Mouse (Mus musculus) E14TG2a.4 (cell line): ENCODE results near the gene Zmym5.
"Not testable (repeated sequence)": the region's sequence is repeated elsewhere in the genome, so short reads cannot be mapped to it uniquely, and the experiment has no call there.

Experiments
- H3K27me3 ChIP-seq: 2 replicates; pipeline ENCODE4 v1.6.1; 2014; ENCODE audit warnings: low read length, control low read depth; ENCODE audit not compliant: insufficient read depth
- H3K36me3 ChIP-seq: 2 replicates; pipeline ENCODE4 v1.6.1; 2014; ENCODE audit warnings: low read length, control low read depth; ENCODE audit not compliant: insufficient read depth
- H3K4me1 ChIP-seq: replicated peaks from 2 replicates; pipeline ENCODE4 v1.6.1; 2014; ENCODE audit warnings: low read depth, low read length, control low read depth
- H3K4me3 ChIP-seq: replicated peaks from 2 replicates; pipeline ENCODE4 v1.5.1; 2014; ENCODE audit warnings: mild to moderate bottlenecking, low read length
- H3K9me3 ChIP-seq: 2 replicates; pipeline ENCODE4 v1.6.1; 2014; ENCODE audit warnings: low read length, control low read depth
- CTCF ChIP-seq: conservative IDR thresholded peaks from 2 replicates; pipeline ENCODE4 v1.5.1; 2014; ENCODE audit warnings: low read length
- NANOG ChIP-seq: IDR thresholded peaks from 2 replicates; pipeline ENCODE4 v1.6.1; 2014; ENCODE audit warnings: borderline replicate concordance, low read length, mixed read lengths
- POU5F1 ChIP-seq: IDR thresholded peaks from 2 replicates; pipeline ENCODE4 v1.6.1; 2014; ENCODE audit warnings: low read length, borderline replicate concordance

The Zmym5 gene

GRCm38 (mm10) chr14:56811701-56812339, at the start of gene Zmym5:
Gene Zmym5 (minus strand): TSS chr14:56811716.
- peak within 1 kb of the TSS; percentile 85 for H3K4me3 ChIP-seq
- H3K36me3 ChIP-seq = peaks cover 13% of the 10 kb centered on the region
- H3K4me1 ChIP-seq = peaks cover 16% of the 10 kb centered on the region
- not testable (repeated sequence) for H3K27me3 ChIP-seq, H3K9me3 ChIP-seq

- H3K4me1 ChIP-seq = peaks cover 15% of the 10 kb centered on the region
- H3K36me3 ChIP-seq = no peaks in the 10 kb centered on the region
- no peak overlapping the region for H3K4me3 ChIP-seq
- H3K27me3 ChIP-seq = no peaks in the 10 kb centered on the region
- H3K9me3 ChIP-seq = peaks cover 21% of the 10 kb centered on the region
- TF ChIP-seq NANOG (no peak), CTCF (no peak), POU5F1 (no peak)
These were observed 38.2 kb upstream of the Zmym5 start for GRCm38 (mm10) chr14:56849681-56850080.

GRCm38 (mm10) chr14:56848322-56848721, 36.8 kb upstream of the Zmym5 start:
- no peaks in the 10 kb centered on the region for H3K36me3 ChIP-seq
- H3K27me3 ChIP-seq = no peaks in the 10 kb centered on the region
- H3K9me3 ChIP-seq = peaks cover 8% of the 10 kb centered on the region
- TF ChIP-seq POU5F1 = no peak
- peak; percentile 76; the same call in 1 of the 2 replicates for TF ChIP-seq NANOG
- no peak overlapping the region for H3K4me3 ChIP-seq
- peaks cover 15% of the 10 kb centered on the region for H3K4me1 ChIP-seq

- peaks cover 15% of the 10 kb centered on the region for H3K4me1 ChIP-seq
- no peak overlapping the region for H3K4me3 ChIP-seq
- TF ChIP-seq NANOG (no peak), POU5F1 (no peak), CTCF (no peak)
- H3K36me3 ChIP-seq = no peaks in the 10 kb centered on the region
- no peaks in the 10 kb centered on the region for H3K9me3 ChIP-seq
- no peaks in the 10 kb centered on the region for H3K27me3 ChIP-seq
These were observed 33.0 kb upstream of the Zmym5 start for GRCm38 (mm10) chr14:56844507-56844906.

- H3K36me3 ChIP-seq = no peaks in the 10 kb centered on the region
- TF ChIP-seq POU5F1 (no peak), CTCF (no peak), NANOG (no peak)
These were observed 32.5 kb upstream of the Zmym5 start for GRCm38 (mm10) chr14:56844033-56844432.

GRCm38 (mm10) chr14:56834576-56834975, 23.1 kb upstream of the Zmym5 start:
- not testable (repeated sequence) for H3K36me3 ChIP-seq, H3K4me3 ChIP-seq, H3K27me3 ChIP-seq
- peaks cover 46% of the 10 kb centered on the region for H3K9me3 ChIP-seq
- H3K4me1 ChIP-seq = peaks cover 21% of the 10 kb centered on the region

More at GRCm38 (mm10) chr14:56844033-56844432, 32.5 kb upstream of the Zmym5 start:
- Histone ChIP-seq H3K9me3 (no peaks in the 10 kb centered on the region), H3K27me3 (no peaks in the 10 kb centered on the region), H3K4me3 (no peak overlapping the region), H3K4me1 (peaks cover 15% of the 10 kb centered on the region)

- peaks cover 52% of the 10 kb centered on the region for H3K9me3 ChIP-seq
These were observed 21.7 kb upstream of the Zmym5 start for GRCm38 (mm10) chr14:56833211-56833610.

GRCm38 (mm10) chr14:56832563-56833113, 21.1 kb upstream of the Zmym5 start:
- Histone ChIP-seq H3K27me3 (no peaks in the 10 kb centered on the region), H3K36me3 (no peaks in the 10 kb centered on the region), H3K9me3 (peaks cover 52% of the 10 kb centered on the region), H3K4me3 (no peak overlapping the region), H3K4me1 (peaks cover 21% of the 10 kb centered on the region)
- TF ChIP-seq POU5F1 (no peak), NANOG (no peak), CTCF (no peak)

More at GRCm38 (mm10) chr14:56833211-56833610, 21.7 kb upstream of the Zmym5 start:
- peaks cover 21% of the 10 kb centered on the region for H3K4me1 ChIP-seq
- not testable (repeated sequence) for H3K27me3 ChIP-seq, H3K36me3 ChIP-seq, H3K4me3 ChIP-seq

- Histone ChIP-seq H3K27me3 (no peaks in the 10 kb centered on the region), H3K4me1 (peaks cover 21% of the 10 kb centered on the region), H3K4me3 (no peak overlapping the region), H3K9me3 (peaks cover 52% of the 10 kb centered on the region), H3K36me3 (no peaks in the 10 kb centered on the region)
- TF ChIP-seq CTCF (no peak), POU5F1 (no peak), NANOG (no peak)
These were observed 20.6 kb upstream of the Zmym5 start for GRCm38 (mm10) chr14:56832147-56832546.
